Mouse (Mus musculus) neural tube, embryonic 12.5 days (tissue): ENCODE measurements at regions not wholly inside any gene's neighbourhood (a gene's known extent, or its start where the extent isn't known, plus 50 kb on each side); places are given as distances from the start of the nearest gene placed in this dataset.
"Not testable (repeated sequence)": the region's sequence is repeated elsewhere in the genome, so short reads cannot be mapped to it uniquely, and the experiment has no call there.

ENCODE experiments used
- ATAC-seq: fragments of 200-750 bp; cut with Nextera tagmentation; 2 replicates; pipeline ENCODE4 v1.8.0; 2017; ENCODE audit warnings: low read depth, mild to moderate bottlenecking, moderate TSS enrichment, moderate library complexity; ENCODE audit not compliant: low FRiP score
- H3K27ac ChIP-seq: fragments of 300-500 bp; sonication (generic); 2 replicates; pipeline ENCODE4 v1.5.1; 2016
- H3K27me3 ChIP-seq: fragments of 300-500 bp; sonication (generic); replicated peaks from 2 replicates; pipeline ENCODE4 v1.6.1; 2016; ENCODE audit warnings: mild to moderate bottlenecking
- H3K36me3 ChIP-seq: fragments of 300-500 bp; sonication (generic); 2 replicates; pipeline ENCODE4 v1.6.1; 2016; ENCODE audit warnings: mild to moderate bottlenecking
- H3K4me1 ChIP-seq: fragments of 300-500 bp; sonication (generic); 2 replicates; pipeline ENCODE4 v1.6.1; 2016
- H3K4me2 ChIP-seq: fragments of 300-500 bp; sonication (generic); replicated peaks from 2 replicates; pipeline ENCODE4 v1.6.1; 2016; ENCODE audit warnings: mild to moderate bottlenecking
- H3K4me3 ChIP-seq: fragments of 300-500 bp; sonication (generic); 2 replicates; pipeline ENCODE4 v1.5.1; 2016
- H3K9ac ChIP-seq: fragments of 300-500 bp; sonication (generic); 2 replicates; pipeline ENCODE4 v1.6.1; 2016; ENCODE audit warnings: mild to moderate bottlenecking
- H3K9me3 ChIP-seq: fragments of 300-500 bp; sonication (generic); 2 replicates; pipeline ENCODE4 v1.6.1; 2016; ENCODE audit warnings: mild to moderate bottlenecking
- WGBS: fragments of 180-500 bp; shearing (Covaris S2); methylation state at CpG from one replicate; pipeline ENCODE4 v1.1.7; 2016; 5-methylcytosine and 5-hydroxymethylcytosine counted together

DNA sequence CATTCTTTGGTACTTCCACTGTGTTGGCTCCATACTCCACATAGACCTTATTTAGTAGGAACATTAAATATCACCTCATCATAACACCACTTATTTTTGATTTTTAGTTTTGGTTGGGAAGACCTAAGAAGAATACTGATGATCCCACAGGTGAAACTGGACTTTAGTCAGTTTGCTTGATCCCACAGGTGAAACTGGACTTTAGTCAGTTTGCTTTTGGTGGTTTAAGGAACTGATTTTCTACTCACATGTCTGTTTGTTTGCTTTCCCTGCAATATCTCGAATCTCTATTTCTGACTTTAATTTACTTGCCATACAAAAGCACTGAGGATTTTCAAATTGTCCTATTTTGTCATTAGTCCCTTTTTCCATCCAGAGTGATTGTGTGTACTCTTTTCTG is 680.8 kb downstream of the Brinp3 start:
- H3K9ac ChIP-seq, result no peak overlapping the region
- H3K27me3 ChIP-seq, result no peaks in the 10 kb centered on the region
- ATAC-seq, result no peak
- H3K27ac ChIP-seq, result no peak overlapping the region
- WGBS, result 86% methylated on average over 1 of the region's 1 CpGs
- H3K4me2 ChIP-seq, result no peak overlapping the region
- no peaks in the 10 kb centered on the region for H3K9me3 ChIP-seq
- H3K4me1 ChIP-seq, result no peaks in the 10 kb centered on the region
- no peaks in the 10 kb centered on the region for H3K36me3 ChIP-seq
- no peak overlapping the region for H3K4me3 ChIP-seq

DNA sequence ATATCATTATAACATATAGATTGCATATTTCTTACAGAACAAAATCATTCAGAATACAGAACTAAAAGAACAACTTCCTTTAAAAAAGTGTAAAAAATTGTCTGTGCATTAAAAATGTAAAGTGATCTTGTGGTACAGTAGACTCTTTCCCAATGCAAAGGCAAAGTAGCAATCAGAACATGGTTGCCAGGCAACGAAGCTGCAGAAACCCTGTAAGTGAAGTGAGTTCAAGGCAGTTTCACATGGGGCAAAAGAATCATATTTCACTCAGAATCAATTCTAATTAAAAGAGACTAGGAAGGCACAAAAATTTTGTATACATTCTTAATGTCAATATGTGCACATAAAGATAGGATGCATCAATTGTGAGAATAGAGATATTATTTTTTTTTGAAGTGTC is 692.2 kb downstream of the Brinp3 start:
- H3K9me3 ChIP-seq, result no peaks in the 10 kb centered on the region
- no peak overlapping the region for H3K4me2 ChIP-seq
- WGBS, result 62% methylated on average over 1 of the region's 1 CpGs
- H3K4me1 ChIP-seq, result no peaks in the 10 kb centered on the region
- no peaks in the 10 kb centered on the region for H3K36me3 ChIP-seq
- H3K27me3 ChIP-seq, result no peaks in the 10 kb centered on the region
- H3K27ac ChIP-seq, result no peak overlapping the region
- no peak; the same call in 1 of the 2 replicates for ATAC-seq
- no peak overlapping the region for H3K4me3 ChIP-seq
- no peak overlapping the region for H3K9ac ChIP-seq

DNA sequence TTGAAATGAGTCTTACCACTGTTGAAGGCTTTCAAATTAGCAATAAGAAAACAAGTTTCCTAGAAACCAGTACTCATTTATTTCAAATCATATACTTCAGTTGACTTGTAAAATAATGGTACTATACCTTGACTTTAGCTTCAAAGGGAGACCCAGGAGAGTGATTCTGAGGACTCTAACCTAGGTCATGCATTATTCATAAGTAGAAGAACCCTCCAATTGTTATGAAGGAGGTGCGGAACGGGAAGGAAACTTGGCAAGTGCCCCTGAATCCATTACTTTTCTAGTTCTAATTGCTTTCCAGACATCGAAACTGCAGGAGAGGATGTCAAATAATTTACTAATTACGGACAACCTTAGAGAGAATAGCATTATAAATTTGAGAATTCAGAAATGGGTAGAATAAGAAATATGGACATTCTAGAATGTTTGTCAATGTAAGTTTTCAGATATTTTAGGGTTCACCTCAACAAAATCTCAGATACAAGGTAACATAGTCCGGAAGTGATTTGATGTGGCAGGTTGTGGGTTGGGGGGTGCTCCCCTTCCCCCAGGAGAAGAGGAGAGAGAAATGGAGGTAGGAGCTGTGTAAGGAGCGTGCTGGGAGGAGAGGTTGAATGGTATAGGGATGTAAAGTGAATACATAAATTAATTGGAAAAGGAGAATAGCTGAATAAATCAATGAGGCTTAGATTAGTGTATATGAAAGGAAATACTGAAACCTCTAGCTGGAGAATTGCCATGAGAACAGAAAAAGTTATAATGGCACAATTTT is 692.9 kb downstream of the Brinp3 start:
- Histone ChIP-seq H3K4me2 (no peak overlapping the region), H3K9me3 (no peaks in the 10 kb centered on the region), H3K4me1 (no peaks in the 10 kb centered on the region), H3K36me3 (no peaks in the 10 kb centered on the region), H3K9ac (no peak overlapping the region), H3K4me3 (no peak overlapping the region), H3K27me3 (no peaks in the 10 kb centered on the region), H3K27ac (no peak overlapping the region)
- ATAC-seq, result 0 out of 2 replicates have a peak, but pooled peaks have one; percentile 61
- WGBS, result 61% methylated on average over 6 of the region's 6 CpGs

DNA sequence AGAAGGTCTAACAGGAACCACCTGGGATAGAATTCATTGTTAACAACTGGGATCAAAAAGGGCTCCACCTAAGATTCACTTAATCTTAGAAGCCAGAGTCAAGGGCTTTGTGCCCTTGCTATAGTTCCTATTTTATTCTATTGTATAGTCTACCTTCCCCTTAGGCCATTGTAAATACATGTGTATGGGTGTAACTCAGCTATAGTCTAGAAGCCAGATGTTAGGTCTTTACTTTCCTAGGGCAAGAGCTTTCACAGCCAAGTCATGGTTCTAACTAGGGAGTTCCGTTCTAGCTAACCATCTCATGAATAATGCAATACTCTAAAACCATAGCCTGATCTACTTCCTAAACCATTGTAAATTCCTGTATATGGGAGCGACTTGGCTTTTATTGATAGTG is 705.4 kb downstream of the Brinp3 start:
- H3K4me1 ChIP-seq, H3K4me2 ChIP-seq, H3K4me3 ChIP-seq, H3K36me3 ChIP-seq, H3K9ac ChIP-seq, H3K9me3 ChIP-seq, H3K27me3 ChIP-seq, H3K27ac ChIP-seq, ATAC-seq: not testable (repeated sequence)
- 87% methylated on average over 2 of the region's 2 CpGs for WGBS

DNA sequence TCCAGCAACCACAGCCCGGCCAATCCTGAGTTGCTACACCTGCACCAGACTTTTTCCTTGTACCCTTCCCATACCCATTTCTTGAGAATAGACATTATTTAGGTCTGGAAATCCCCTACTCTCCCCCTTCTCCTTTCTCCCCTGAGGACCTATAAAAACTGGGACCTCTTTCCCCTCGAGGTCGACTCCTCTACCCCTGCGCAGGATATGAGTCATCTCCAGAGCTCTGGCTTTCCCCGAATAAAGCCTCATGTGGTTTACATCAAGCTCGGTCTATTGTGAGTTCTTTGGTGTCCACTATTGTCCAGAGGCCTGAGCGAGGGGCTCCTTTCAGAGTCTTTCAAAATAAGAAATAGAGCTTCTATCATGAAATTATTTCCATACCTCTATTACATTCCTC is 720.3 kb downstream of the Brinp3 start:
- not testable (repeated sequence) for H3K36me3 ChIP-seq, H3K27me3 ChIP-seq, H3K4me2 ChIP-seq, H3K4me3 ChIP-seq, H3K27ac ChIP-seq, ATAC-seq, H3K9ac ChIP-seq, H3K9me3 ChIP-seq, H3K4me1 ChIP-seq
- WGBS, result 82% methylated on average over 7 of the region's 7 CpGs

DNA sequence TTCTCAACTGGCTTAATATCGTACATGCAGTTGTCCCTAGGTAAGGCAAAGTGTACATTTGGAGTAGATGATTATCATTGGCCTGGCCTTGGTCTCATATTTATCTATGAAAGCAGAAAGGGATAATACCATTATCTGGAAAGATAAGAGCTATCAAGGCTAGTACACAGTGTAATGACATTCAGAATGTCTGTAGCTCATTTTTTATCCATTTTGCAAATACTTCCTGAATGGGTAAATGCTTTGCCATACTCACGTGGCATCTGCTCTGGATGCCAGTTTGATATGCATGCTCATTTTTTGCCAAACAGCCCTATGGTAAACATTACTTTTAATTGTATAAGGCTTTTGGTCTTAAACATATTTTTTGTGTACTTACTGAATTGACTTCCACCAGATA is 723.4 kb downstream of the Brinp3 start:
- H3K4me1 ChIP-seq, result no peaks in the 10 kb centered on the region
- WGBS, result 85% methylated on average over 2 of the region's 2 CpGs

DNA sequence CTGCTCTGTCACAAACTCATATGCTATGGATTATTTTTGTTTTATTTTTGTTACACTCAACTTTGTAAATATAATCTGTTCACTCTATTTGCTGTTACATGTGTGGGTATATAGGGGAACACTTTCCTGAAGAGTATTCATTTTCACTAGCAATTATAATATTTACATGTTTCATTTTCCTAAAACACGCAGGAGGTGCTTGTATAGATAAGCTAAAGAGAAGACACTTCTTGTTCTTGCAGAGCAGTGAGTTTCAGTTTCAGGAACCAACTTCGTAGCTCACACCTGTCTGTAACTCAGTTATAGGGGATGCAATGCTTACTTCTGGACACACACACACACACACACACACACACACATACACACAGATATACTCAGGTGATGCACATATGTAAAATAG is 724.9 kb downstream of the Brinp3 start:
- Histone ChIP-seq H3K4me3 (no peak overlapping the region), H3K4me1 (no peaks in the 10 kb centered on the region), H3K4me2 (no peak overlapping the region), H3K36me3 (no peaks in the 10 kb centered on the region), H3K9ac (no peak overlapping the region), H3K9me3 (no peaks in the 10 kb centered on the region), H3K27ac (no peak overlapping the region), H3K27me3 (no peaks in the 10 kb centered on the region)
- 86% methylated on average over 2 of the region's 2 CpGs for WGBS
- no peak for ATAC-seq

More for the DNA sequence above, 723.4 kb downstream of the Brinp3 start:
- Histone ChIP-seq H3K4me2 (no peak overlapping the region), H3K9ac (no peak overlapping the region), H3K4me3 (no peak overlapping the region), H3K27me3 (no peaks in the 10 kb centered on the region), H3K27ac (no peak overlapping the region), H3K9me3 (no peaks in the 10 kb centered on the region), H3K36me3 (no peaks in the 10 kb centered on the region)
- ATAC-seq, result no peak

DNA sequence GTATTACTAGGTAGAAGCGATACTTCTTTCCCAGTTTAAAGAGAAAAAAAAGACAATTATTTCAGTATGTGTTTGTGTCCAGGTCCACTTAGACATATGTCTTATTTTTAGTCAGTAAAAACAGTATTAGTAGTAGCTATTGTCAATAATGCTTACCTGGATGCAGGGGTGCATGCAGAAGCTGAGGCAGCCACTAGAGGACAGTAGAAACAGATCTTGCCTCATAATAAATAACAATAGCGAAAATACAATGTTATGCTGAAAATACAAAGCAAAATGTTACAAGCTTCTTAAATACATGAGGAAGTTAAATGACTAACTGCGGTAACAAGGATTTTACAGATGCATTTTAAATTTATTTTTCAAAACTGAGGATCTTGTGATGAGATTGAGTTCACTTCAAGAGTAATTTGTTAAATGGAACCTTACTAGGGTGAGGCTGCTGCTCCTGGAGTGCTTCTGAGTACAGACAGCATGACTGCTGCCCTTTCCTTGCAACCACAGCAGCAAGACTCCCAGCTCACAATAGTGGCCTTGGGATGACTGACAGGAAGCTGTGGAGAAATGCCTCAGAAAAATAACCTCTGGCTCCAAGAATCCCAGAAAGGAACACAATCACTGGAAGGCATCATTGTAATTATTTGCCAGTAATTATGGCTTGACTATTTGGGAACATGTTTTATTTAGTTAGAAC is 728.8 kb downstream of the Brinp3 start:
- H3K9me3 ChIP-seq, result no peaks in the 10 kb centered on the region
- H3K27me3 ChIP-seq, result no peaks in the 10 kb centered on the region
- no peak overlapping the region for H3K9ac ChIP-seq
- WGBS, result 70% methylated on average over 3 of the region's 3 CpGs
- no peak overlapping the region for H3K4me3 ChIP-seq
- H3K27ac ChIP-seq, result no peak overlapping the region
- no peak overlapping the region for H3K4me2 ChIP-seq
- no peaks in the 10 kb centered on the region for H3K4me1 ChIP-seq
- ATAC-seq, result no peak
- H3K36me3 ChIP-seq, result no peaks in the 10 kb centered on the region

DNA sequence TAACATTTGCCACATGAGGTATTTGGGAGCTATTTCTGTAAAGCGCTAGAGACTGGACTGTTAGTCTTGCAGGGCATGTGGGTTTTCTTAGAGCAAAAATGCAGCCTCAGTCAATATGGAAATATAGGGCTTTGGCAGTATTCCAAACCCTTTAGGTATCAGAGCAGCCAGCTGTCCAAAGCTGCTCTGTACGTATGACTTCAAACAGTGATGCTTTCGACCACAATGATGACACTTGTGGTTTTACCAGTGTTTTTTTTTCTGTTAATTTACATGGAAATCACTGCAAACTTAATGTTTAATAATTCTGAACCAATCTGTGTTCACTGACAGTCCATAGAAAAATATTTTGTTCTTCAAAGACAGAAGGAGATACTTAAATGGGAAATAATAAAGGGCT is 743.0 kb downstream of the Brinp3 start:
- ATAC-seq, result no peak
- H3K4me1 ChIP-seq, result no peaks in the 10 kb centered on the region
- H3K36me3 ChIP-seq, result no peaks in the 10 kb centered on the region
- no peaks in the 10 kb centered on the region for H3K9me3 ChIP-seq
- no peak overlapping the region for H3K27ac ChIP-seq
- no peak overlapping the region for H3K9ac ChIP-seq
- no peak overlapping the region for H3K4me2 ChIP-seq
- H3K4me3 ChIP-seq, result no peak overlapping the region
- H3K27me3 ChIP-seq, result no peaks in the 10 kb centered on the region
- 81% methylated on average over 3 of the region's 3 CpGs for WGBS

DNA sequence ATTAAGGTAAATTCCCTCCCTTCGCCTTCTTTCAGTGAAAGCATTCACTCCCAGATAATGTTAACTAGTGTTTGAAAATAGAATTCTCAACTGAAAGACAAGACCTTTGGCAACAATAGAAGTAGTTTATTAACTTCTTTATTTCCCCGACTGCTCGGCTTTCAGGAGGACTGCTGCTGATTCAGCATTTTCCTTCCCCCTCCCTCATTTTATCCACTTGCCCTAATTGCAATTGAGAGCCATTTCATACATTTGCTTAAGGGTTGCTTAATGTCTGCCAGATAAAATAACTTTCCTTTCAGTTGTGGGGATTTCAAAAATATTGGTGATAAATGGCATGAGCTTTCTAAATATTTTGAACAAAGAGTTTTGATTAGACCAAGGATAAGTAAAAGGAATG is 744.5 kb downstream of the Brinp3 start:
- no peaks in the 10 kb centered on the region for H3K4me1 ChIP-seq
- no peaks in the 10 kb centered on the region for H3K27me3 ChIP-seq
- no peak overlapping the region for H3K27ac ChIP-seq
- no peak for ATAC-seq
- WGBS, result 83% methylated on average over 3 of the region's 3 CpGs
- no peak overlapping the region for H3K9ac ChIP-seq
- H3K4me2 ChIP-seq, result no peak overlapping the region
- H3K9me3 ChIP-seq, result no peaks in the 10 kb centered on the region
- no peaks in the 10 kb centered on the region for H3K36me3 ChIP-seq
- H3K4me3 ChIP-seq, result no peak overlapping the region

DNA sequence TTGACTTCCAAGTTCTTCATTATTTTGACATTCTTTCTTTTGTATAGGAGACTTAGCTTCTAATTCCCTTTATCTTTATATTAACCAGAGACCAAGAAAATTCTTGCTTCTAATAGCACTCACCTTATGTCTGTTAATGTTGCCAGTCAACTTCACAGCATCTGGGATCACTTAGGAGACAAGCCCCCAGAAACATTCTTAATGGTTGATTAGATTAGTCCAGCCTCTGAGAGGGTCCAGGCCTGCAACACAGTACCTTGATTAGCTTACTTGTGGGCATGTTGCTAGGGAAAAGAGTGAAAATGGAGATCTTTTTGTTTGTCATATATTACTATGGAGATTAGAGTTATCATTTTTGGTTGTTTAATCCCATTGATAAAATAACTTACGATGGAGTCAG is 778.8 kb downstream of the Brinp3 start:
- no peak overlapping the region for H3K4me3 ChIP-seq
- WGBS, result 93% methylated on average over 1 of the region's 1 CpGs
- H3K4me1 ChIP-seq, result no peaks in the 10 kb centered on the region
- no peaks in the 10 kb centered on the region for H3K36me3 ChIP-seq
- no peak for ATAC-seq
- H3K27me3 ChIP-seq, result no peaks in the 10 kb centered on the region
- no peaks in the 10 kb centered on the region for H3K9me3 ChIP-seq
- no peak overlapping the region for H3K27ac ChIP-seq
- H3K9ac ChIP-seq, result no peak overlapping the region
- H3K4me2 ChIP-seq, result no peak overlapping the region

DNA sequence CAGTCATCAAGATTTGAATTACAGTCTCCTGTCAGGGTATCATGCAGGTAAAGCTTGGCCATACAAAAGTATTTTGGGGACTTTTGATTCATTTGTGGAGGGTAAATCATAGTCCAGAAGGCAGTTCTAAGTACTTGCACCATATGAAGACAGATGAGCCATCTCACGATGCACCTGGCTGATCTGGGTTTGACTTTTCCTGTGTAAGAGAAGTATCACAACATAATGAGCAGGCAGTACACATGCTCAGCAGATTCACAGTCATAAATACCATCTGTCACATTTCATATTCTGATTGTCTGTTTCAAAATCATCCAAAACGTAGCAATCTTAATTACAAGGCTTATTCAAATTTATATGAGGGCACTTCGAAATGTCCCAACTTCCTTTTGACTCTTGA is 796.6 kb downstream of the Brinp3 start:
- no peak overlapping the region for H3K27ac ChIP-seq
- H3K4me1 ChIP-seq, result no peaks in the 10 kb centered on the region
- no peaks in the 10 kb centered on the region for H3K9me3 ChIP-seq
- ATAC-seq, result no peak
- WGBS, result 90% methylated on average over 3 of the region's 3 CpGs
- no peak overlapping the region for H3K4me3 ChIP-seq
- no peaks in the 10 kb centered on the region for H3K27me3 ChIP-seq
- no peak overlapping the region for H3K9ac ChIP-seq
- no peak overlapping the region for H3K4me2 ChIP-seq
- no peaks in the 10 kb centered on the region for H3K36me3 ChIP-seq

DNA sequence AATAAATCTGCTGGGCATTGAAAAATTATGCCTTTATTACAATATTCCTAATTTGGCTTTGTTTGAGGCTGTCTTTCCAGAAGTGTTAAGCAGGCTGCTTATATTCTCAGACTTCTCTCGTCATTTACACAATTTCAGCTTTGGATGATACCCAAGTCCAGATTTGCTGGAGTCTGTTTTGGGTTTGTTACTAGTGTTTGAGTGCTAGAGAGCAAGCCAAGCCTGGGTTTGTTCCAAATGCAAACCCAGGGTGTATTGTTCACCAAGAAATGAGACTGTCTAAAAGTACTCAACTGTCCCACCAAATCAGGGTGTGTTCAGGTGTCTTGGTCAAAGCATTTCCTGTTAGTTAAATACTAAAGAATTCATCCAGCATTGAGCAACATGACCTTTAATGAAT is 814.7 kb downstream of the Brinp3 start:
- Histone ChIP-seq H3K4me2 (no peak overlapping the region), H3K4me3 (no peak overlapping the region), H3K27me3 (no peaks in the 10 kb centered on the region), H3K27ac (no peak overlapping the region), H3K9me3 (no peaks in the 10 kb centered on the region), H3K4me1 (no peaks in the 10 kb centered on the region), H3K9ac (no peak overlapping the region), H3K36me3 (no peaks in the 10 kb centered on the region)
- no peak for ATAC-seq
- 81% methylated on average over 1 of the region's 1 CpGs for WGBS
